ENCODE assay signal across 17 mouse cellular contexts in the genomic region with DNA sequence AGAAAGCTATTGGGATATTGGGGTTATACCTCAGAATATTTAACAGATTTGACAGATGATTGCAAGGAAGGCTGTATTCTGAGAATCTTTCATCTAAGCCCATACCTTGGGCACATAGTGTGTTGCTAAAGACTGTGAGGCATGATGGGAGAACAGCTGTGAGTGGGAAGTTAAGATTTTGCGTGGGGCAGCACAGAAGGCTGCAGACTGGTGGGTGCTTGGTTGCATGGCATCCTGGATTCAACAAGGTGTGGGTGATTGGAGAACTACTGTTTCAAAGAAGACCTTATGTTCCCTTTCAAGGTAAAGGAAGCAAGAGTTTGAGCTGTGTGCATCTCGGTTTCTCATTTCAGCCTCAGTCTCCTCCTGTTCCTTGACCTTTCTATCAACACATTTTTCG.
DNase-seq lines count a peak whose midpoint lies in the region; ATAC-seq and TF ChIP-seq lines count a peak whose summit lies in the region.
"Had no signal": no experiment of that assay in that cellular context is flagged by ENCODE, and none has a peak within 500 bp of the region (broad histone marks: within the 10 kb centered on the region; RNA-seq: fewer than 3 reads in every experiment).

No protein-coding gene starts in this region.

- no peak overlapping the region for H3K4me3 ChIP-seq in layer of hippocampus, adult 2 months
- H3K4me3 ChIP-seq in forebrain, embryonic 11.5 days (ENCODE audit: low read depth, low read length): no peak overlapping the region
- no peak overlapping the region for H3K4me3 ChIP-seq in forebrain, postnatal 0 days (ENCODE audit: low read depth, low read length)
- H3K4me3 ChIP-seq: embryonic facial prominence, embryonic 13.5 days; heart, embryonic 15.5 days; intestine, embryonic 15.5 days had no signal

- peak overlapping the region; percentile 78 for H3K27ac ChIP-seq in layer of hippocampus, adult 2 months
- H3K27ac ChIP-seq in forebrain, embryonic 11.5 days (ENCODE audit: low read depth, low read length): no peak overlapping the region
- H3K27ac ChIP-seq in forebrain, postnatal 0 days (ENCODE audit: low read depth, low read length): no peak overlapping the region
- H3K27ac ChIP-seq: embryonic facial prominence, embryonic 13.5 days; heart, embryonic 15.5 days; intestine, embryonic 15.5 days had no signal

- peak; percentile 41 to 61 for DNase-seq in frontal cortex, postnatal 14 days (ENCODE audit: low spot score in 2 of 2)
- peak; percentile 71 to 87 for DNase-seq in layer of hippocampus, adult 2 months (ENCODE audit: low spot score in 2 of 2)
- peak; percentile 85 to 86 for DNase-seq in left cerebral cortex, adult 18-20 months (ENCODE audit: low spot score in 2 of 2)
- DNase-seq in right cerebral cortex, postnatal 10 days (ENCODE audit: low spot score in 2 of 2): peak; percentile 49 to 78
- no peak for DNase-seq in forebrain, embryonic 11.5 days (ENCODE audit: low spot score)
- DNase-seq in natural killer cell, adult 2 months (ENCODE audit: low spot score in 2 of 2): no peak
- DNase-seq in forebrain, postnatal 0 days: no peak
- DNase-seq in gastrocnemius, adult 8-10 months (ENCODE audit: low spot score in 2 of 2): no peak
- DNase-seq: cerebellum, adult 9-11 months; gastrocnemius, postnatal 10 days; heart, adult 18-20 months; lung, adult 2 months; lung, postnatal 36 days had no signal

- H3K36me3 ChIP-seq in forebrain, embryonic 11.5 days (ENCODE audit: control insufficient read depth, insufficient read depth, low read length): no peaks in the 10 kb centered on the region
- no peaks in the 10 kb centered on the region for H3K36me3 ChIP-seq in forebrain, postnatal 0 days (ENCODE audit: insufficient read depth)
- H3K36me3 ChIP-seq: embryonic facial prominence, embryonic 13.5 days; heart, embryonic 15.5 days; intestine, embryonic 15.5 days had no signal

- H3K9ac ChIP-seq in forebrain, embryonic 11.5 days (ENCODE audit: low read length): no peak overlapping the region
- H3K9ac ChIP-seq in forebrain, postnatal 0 days: no peak overlapping the region
- H3K9ac ChIP-seq: embryonic facial prominence, embryonic 13.5 days; heart, embryonic 15.5 days; intestine, embryonic 15.5 days had no signal

- TF ChIP-seq CTCF in layer of hippocampus, adult 2 months (conservative IDR thresholded peaks at IDR 0.05): no peak
- TF ChIP-seq CTCF in forebrain, postnatal 0 days (IDR thresholded peaks at IDR 0.05; ENCODE audit: low read depth): no peak

- H3K27me3 ChIP-seq in forebrain, embryonic 11.5 days (ENCODE audit: control insufficient read depth, insufficient read depth, low read length): no peaks in the 10 kb centered on the region
- H3K27me3 ChIP-seq in forebrain, postnatal 0 days (ENCODE audit: insufficient read depth, low read length): no peaks in the 10 kb centered on the region
- H3K27me3 ChIP-seq: embryonic facial prominence, embryonic 13.5 days; heart, embryonic 15.5 days; intestine, embryonic 15.5 days had no signal

- WGBS in forebrain, embryonic 11.5 days: 84% methylated on average over 3 of the region's 3 CpGs
- WGBS in forebrain, postnatal 0 days: 79% methylated on average over 3 of the region's 3 CpGs

- no peaks in the 10 kb centered on the region for H3K9me3 ChIP-seq in forebrain, embryonic 11.5 days (ENCODE audit: control insufficient read depth, low read length)
- no peaks in the 10 kb centered on the region for H3K9me3 ChIP-seq in forebrain, postnatal 0 days (ENCODE audit: low read length)
- H3K9me3 ChIP-seq: embryonic facial prominence, embryonic 13.5 days; heart, embryonic 15.5 days; intestine, embryonic 15.5 days had no signal

- no peaks in the 10 kb centered on the region for H3K4me1 ChIP-seq in forebrain, embryonic 11.5 days (replicated peaks; ENCODE audit: control insufficient read depth, insufficient read depth, low read length)
- H3K4me1 ChIP-seq in forebrain, postnatal 0 days (ENCODE audit: insufficient read depth): no peaks in the 10 kb centered on the region
- H3K4me1 ChIP-seq: embryonic facial prominence, embryonic 13.5 days; heart, embryonic 15.5 days; intestine, embryonic 15.5 days had no signal

- H3K4me2 ChIP-seq in forebrain, embryonic 11.5 days (ENCODE audit: low read depth, low read length, severe bottlenecking): no peak overlapping the region
- H3K4me2 ChIP-seq in forebrain, postnatal 0 days (ENCODE audit: low read depth): no peak overlapping the region
- H3K4me2 ChIP-seq: embryonic facial prominence, embryonic 13.5 days; heart, embryonic 15.5 days; intestine, embryonic 15.5 days; midbrain, embryonic 11.5 days had no signal

- no peak for ATAC-seq in forebrain, embryonic 11.5 days (replicated peaks; ENCODE audit: low FRiP score)
- ATAC-seq in forebrain, postnatal 0 days: no peak
- ATAC-seq: intestine, embryonic 15.5 days had no signal

Comparison
In these comparisons a context has a peak if more than half of its experiments do, and no peak if none do; other contexts are left out.
1. DNase-seq: peak in frontal cortex, postnatal 14 days (2 of 2), layer of hippocampus, adult 2 months (2 of 2), left cerebral cortex, adult 18-20 months (2 of 2) and right cerebral cortex, postnatal 10 days (2 of 2); none in forebrain, embryonic 11.5 days (single experiment), natural killer cell, adult 2 months (0 of 2), forebrain, postnatal 0 days (single experiment) and gastrocnemius, adult 8-10 months (0 of 2).